Mouse (Mus musculus) ES-E14 (cell line): Measurements from ENCODE around the gene Mob3b.

Experiments used
- MAFK ChIP-seq: IDR thresholded peaks from 2 replicates; pipeline ENCODE4 v1.6.1; 2014; ENCODE audit warnings: mild to moderate bottlenecking, low read depth, low read length, inconsistent platforms; ENCODE audit not compliant: insufficient read depth
- ZNF384 ChIP-seq: IDR thresholded peaks from 2 replicates; pipeline ENCODE4 v1.6.1; 2012; ENCODE audit warnings: low read depth, low read length, inconsistent platforms

DNA sequence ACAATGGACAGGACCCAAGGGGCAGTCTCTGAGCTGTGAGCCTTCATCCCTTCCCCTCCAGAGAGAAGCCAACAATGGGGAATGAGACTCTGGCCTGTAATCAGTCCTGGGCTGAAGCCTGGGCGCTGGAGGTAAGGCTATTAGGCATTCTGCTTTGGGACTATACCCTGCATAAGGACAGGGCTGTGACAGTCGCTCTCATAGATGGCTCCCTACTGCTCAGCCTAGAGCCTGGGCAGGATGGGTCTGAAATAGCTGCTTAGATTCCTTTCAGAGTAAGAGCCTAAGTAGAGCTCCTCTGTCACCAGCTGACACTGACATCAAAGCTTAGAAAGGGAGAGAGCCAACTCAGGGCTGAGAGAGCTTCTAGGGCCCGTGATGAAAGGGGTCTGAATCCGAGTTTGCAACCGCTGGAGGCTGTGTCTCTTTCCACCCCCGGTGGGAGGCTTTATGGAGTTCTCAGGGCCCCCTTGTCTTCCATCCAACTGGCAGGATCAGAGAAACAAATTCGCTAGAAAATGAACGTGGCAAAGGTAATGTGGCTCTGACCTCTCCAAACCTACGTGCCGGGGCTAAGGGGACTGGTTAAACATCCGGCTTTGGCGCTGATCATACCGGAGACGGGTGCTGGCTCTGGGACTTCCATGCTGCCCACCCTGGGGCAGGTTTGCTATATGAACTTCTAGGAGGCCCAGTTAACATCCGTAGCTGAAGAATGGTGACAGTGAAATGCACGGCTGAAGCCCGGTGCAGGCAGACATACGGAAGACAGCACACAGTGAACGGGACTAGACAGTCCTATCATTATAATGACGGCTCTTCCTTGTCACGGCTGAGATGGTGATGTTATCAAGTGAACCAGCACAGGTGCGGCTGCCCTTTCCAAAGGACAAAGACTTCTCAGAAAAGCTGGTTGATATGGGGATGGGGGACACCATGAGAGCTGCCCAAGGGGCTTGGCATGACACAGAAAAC, 165.1 kb downstream of the Mob3b start:
- TF ChIP-seq ZNF384 = no peak
- no peak for TF ChIP-seq MAFK
